Mouse (Mus musculus): ENCODE results near the gene Memo1. TPM values are rescaled to one million over a fixed set of nuclear protein-coding genes. Genes with fewer than 3 reads are reported as not detected.
A peak's percentile ranks its signal among the peaks of the same experiment; 100 is the strongest.

The Memo1 gene
- polyA plus RNA-seq, 1 experiment from 2014 or later, result 85.0 TPM

GRCm38 (mm10) chr17:74278966-74279869 is 16.1 kb downstream of the Memo1 start:
- TF ChIP-seq CTCF (IDR thresholded peaks at IDR 0.05), result peak; percentile 22
- ChIA-PET POLR2A (interaction anchor here (0.6 kb wide), 1 partner anchor 12 kb away, joined by 4 read pairs; no protein-coding TSS in a partner anchor), CTCF (interaction anchor here (1.2 to 1.9 kb wide), 3 partner anchors 9 kb away, joined by 3 to 7 read pairs (median 4); no protein-coding TSS in a partner anchor)
- in situ Hi-C loops (cut with MboI; ENCODE audit: low pct_unique_long_range_greater_than_20kb), result loop anchor here (25.0 kb wide), 1 partner anchor 1442 kb away; the partner anchor contains the start of gene Ypel5
- DNase-seq (ENCODE audit: low read depth, low spot score), result no peak
- peak; percentile 35 for ATAC-seq
- H3K27me3 ChIP-seq, result no peaks in the 10 kb centered on the region

- H3K27me3 ChIP-seq, result no peaks in the 10 kb centered on the region
- TF ChIP-seq CTCF (IDR thresholded peaks at IDR 0.05), result no peak
- DNase-seq (ENCODE audit: low read depth, low spot score), result no peak
- POLR2A ChIA-PET, result interaction anchor here (0.6 kb wide), 1 partner anchor 541 kb away, joined by 5 read pairs; no protein-coding TSS in a partner anchor
- in situ Hi-C loops (cut with MboI; ENCODE audit: low pct_unique_long_range_greater_than_20kb), result no loop called here
- CTCF ChIA-PET, result no interaction called here
- no peak for ATAC-seq
Observed at GRCm38 (mm10) chr17:74274471-74274870, 20.9 kb downstream of the Memo1 start.

- ATAC-seq (no peak), DNase-seq (ENCODE audit: low read depth, low spot score) (no peak)
- in situ Hi-C loops (cut with MboI; ENCODE audit: low pct_unique_long_range_greater_than_20kb), result no loop called here
- POLR2A ChIA-PET, result interaction anchor here (0.6 to 1.3 kb wide), 3 partner anchors 11 to 183 kb away, joined by 3 to 5 read pairs (median 4); no protein-coding TSS in a partner anchor
- H3K27me3 ChIP-seq, result no peaks in the 10 kb centered on the region
- no peak for TF ChIP-seq CTCF (IDR thresholded peaks at IDR 0.05)
- CTCF ChIA-PET, result no interaction called here
Observed at GRCm38 (mm10) chr17:74272683-74273205, 22.6 kb downstream of the Memo1 start.

GRCm38 (mm10) chr17:74271541-74272268 is 23.6 kb downstream of the Memo1 start:
- no peak for DNase-seq (ENCODE audit: low read depth, low spot score)
- H3K27me3 ChIP-seq, result no peaks in the 10 kb centered on the region
- no peak for ATAC-seq
- TF ChIP-seq CTCF (IDR thresholded peaks at IDR 0.05), result no peak
- POLR2A ChIA-PET, result interaction anchor here (1.1 to 1.3 kb wide), 2 partner anchors 10 to 16 kb away, joined by 3 to 4 read pairs; no protein-coding TSS in a partner anchor
- in situ Hi-C loops (cut with MboI; ENCODE audit: low pct_unique_long_range_greater_than_20kb), result no loop called here
- CTCF ChIA-PET, result no interaction called here

- in situ Hi-C loops (cut with MboI; ENCODE audit: low pct_unique_long_range_greater_than_20kb), result no loop called here
- ATAC-seq (no peak), DNase-seq (ENCODE audit: low read depth, low spot score) (no peak)
- CTCF ChIA-PET, result interaction anchor here (1.0 to 1.7 kb wide), 3 partner anchors 9 to 19 kb away, joined by 4 read pairs; no protein-coding TSS in a partner anchor
- TF ChIP-seq CTCF (IDR thresholded peaks at IDR 0.05), result no peak
- no peaks in the 10 kb centered on the region for H3K27me3 ChIP-seq
- POLR2A ChIA-PET, result no interaction called here
Observed at GRCm38 (mm10) chr17:74270205-74270604, 25.1 kb downstream of the Memo1 start.

GRCm38 (mm10) chr17:74267415-74268180 is 27.7 kb downstream of the Memo1 start:
- CTCF ChIA-PET, result no interaction called here
- H3K27me3 ChIP-seq, result no peaks in the 10 kb centered on the region
- ATAC-seq (no peak), DNase-seq (ENCODE audit: low read depth, low spot score) (no peak)
- in situ Hi-C loops (cut with MboI; ENCODE audit: low pct_unique_long_range_greater_than_20kb), result no loop called here
- POLR2A ChIA-PET, result interaction anchor here (0.7 kb wide), 1 partner anchor 11 kb away, joined by 4 read pairs; no protein-coding TSS in a partner anchor
- TF ChIP-seq CTCF (IDR thresholded peaks at IDR 0.05), result peak; percentile 56

- ChIA-PET POLR2A (interaction anchor here (0.5 kb wide), 1 partner anchor 263 kb away, joined by 11 read pairs; no protein-coding TSS in a partner anchor), CTCF (no interaction called here)
- H3K27me3 ChIP-seq, result no peaks in the 10 kb centered on the region
- TF ChIP-seq CTCF (IDR thresholded peaks at IDR 0.05), result no peak
- in situ Hi-C loops (cut with MboI; ENCODE audit: low pct_unique_long_range_greater_than_20kb), result no loop called here
- ATAC-seq (no peak), DNase-seq (ENCODE audit: low read depth, low spot score) (no peak)
Observed at GRCm38 (mm10) chr17:74265636-74266035, 29.7 kb downstream of the Memo1 start.

- DNase-seq (ENCODE audit: low read depth, low spot score), result no peak
- ChIA-PET POLR2A (interaction anchor here (0.6 to 1.3 kb wide), 2 partner anchors 11 to 23 kb away, joined by 3 read pairs; no protein-coding TSS in a partner anchor), CTCF (interaction anchor here (1.2 kb wide), 1 partner anchor 32 kb away, joined by 3 read pairs; no protein-coding TSS in a partner anchor)
- no peak for ATAC-seq
- H3K27me3 ChIP-seq, result no peaks in the 10 kb centered on the region
- in situ Hi-C loops (cut with MboI; ENCODE audit: low pct_unique_long_range_greater_than_20kb), result no loop called here
- TF ChIP-seq CTCF (IDR thresholded peaks at IDR 0.05), result no peak
Observed at GRCm38 (mm10) chr17:74265156-74265505, 30.2 kb downstream of the Memo1 start.

- ATAC-seq (peak; percentile 80), DNase-seq (ENCODE audit: low read depth, low spot score) (no peak)
- ChIA-PET POLR2A (interaction anchor here (0.6 to 1.3 kb wide), 2 partner anchors 10 to 23 kb away, joined by 3 read pairs; no protein-coding TSS in a partner anchor), CTCF (interaction anchor here (1.2 kb wide), 1 partner anchor 31 kb away, joined by 3 read pairs; no protein-coding TSS in a partner anchor)
- in situ Hi-C loops (cut with MboI; ENCODE audit: low pct_unique_long_range_greater_than_20kb), result no loop called here
- H3K27me3 ChIP-seq, result no peaks in the 10 kb centered on the region
- no peak for TF ChIP-seq CTCF (IDR thresholded peaks at IDR 0.05)
Observed at GRCm38 (mm10) chr17:74264333-74265155, 30.8 kb downstream of the Memo1 start.
